Mouse (Mus musculus): ENCODE results near the gene Unc13b.

Unc13b gene

GRCm38 (mm10) chr4:43058753-43059654 is at the start of gene Unc13b:
Gene Unc13b (plus strand): TSS chr4:43058953.
- peak; percentile 91 for DNase-seq

DNA sequence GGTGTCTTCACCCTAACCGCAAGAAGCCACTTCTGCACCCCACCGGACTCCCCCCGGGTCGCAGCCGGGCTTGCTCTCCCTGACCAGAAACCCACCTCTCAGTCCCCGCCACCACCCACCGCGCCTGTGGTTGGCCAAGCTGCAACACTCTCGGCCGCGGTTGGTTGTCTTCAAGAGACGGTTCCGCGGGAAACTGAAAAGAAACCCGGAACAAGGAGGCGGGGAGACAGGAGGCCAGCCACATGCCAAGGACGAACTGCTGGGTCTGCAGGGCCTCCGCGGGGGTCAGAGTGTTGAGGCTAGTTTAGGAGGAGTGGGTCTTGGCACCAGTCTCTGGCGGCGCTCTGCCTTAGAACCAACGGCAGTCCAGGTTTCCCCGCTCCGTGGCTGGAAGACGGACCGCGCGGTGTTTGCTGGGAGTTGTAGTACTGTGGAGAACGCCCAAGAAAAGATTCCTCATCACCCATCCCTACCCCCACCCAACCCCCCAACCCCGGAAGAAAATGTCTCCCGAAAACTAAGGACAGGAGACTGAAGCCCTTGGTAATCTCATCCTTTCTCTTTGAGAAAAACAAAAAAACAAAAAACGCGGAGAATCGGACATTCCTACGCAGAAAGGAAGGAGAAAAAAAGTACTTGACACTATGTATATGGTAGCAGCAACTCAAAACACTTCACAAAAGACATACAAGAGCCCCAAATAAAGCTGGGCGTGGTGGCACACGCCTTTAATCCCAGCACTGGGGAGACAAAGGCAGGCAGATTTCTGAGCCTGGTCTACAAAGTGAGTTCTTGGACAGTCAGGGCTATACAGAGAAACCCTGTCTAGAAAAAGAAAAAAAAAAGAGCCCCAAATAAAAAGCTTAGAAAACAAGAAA is 48.4 kb upstream of the Unc13b start, which contains the start of gene Fancg:
Gene Fancg, minus strand, starts transcription at position 346 of the 878 bp plus-strand sequence.
- peak; percentile 83 for DNase-seq

DNA sequence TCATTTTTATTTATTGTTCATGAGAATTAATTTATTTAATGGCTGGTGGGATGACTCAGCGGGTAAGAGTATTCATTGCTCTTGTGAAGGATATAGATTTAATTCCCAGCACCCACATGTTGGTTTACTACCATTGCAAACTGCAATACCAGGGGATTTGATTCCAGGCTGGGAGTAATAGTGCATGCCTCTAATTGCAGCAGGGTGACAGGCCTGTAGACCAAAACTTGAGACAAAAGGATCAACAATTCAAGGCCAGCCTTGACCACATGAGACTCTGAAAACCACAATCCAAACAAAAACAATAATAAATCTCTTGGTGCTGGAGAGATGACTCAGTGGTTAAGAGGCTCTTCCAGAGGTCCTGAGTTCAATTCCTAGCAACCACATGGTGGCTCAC is 46.7 kb upstream of the Unc13b start:
- no peak for DNase-seq

GRCm38 (mm10) chr4:43018156-43018555 is 40.6 kb upstream of the Unc13b start:
- no peak for DNase-seq

GRCm38 (mm10) chr4:43019176-43019575 is 39.6 kb upstream of the Unc13b start:
- DNase-seq = peak; percentile 15

DNA sequence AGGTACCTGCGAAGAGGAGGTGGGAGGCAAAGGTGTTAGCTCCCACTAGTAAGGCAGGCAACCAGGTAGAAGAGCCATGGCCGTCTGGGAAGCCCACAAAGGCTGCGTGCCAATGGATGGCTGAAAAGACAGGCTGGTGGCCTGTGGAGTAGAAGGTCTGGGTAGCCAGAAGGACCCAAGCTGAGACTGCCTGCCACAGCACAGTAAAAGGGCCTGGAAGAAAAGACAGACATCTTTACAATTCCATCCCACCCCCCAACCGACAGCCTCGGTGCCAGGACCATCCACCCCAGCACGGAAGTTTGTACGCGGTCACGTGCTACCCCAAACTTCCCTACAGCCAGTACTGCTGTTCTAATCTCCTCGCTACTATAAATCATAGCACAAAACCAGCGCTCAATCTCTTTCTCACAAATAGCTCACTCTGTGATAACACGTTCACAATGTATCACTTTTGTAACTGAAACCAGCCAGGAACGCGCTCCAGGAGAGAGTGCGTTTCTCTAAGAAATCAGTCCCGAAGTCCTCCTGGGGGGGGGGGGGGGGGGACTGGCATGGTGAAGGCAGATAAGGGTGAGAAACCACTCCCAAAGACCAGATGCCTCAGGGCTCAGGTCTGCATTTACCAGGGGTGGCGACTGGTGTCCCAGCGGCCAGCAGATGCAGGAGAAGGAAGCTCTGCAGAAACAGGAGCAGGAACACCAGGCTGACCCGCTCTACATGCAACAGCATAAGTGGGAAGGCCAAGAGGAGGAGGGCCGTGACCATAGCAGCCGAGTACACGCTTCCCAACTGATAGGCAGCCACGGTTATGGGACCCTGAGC is 38.9 kb upstream of the Unc13b start:
- DNase-seq = no peak

- no peak for DNase-seq
Observed at GRCm38 (mm10) chr4:43020876-43021275, 37.9 kb upstream of the Unc13b start.

DNA sequence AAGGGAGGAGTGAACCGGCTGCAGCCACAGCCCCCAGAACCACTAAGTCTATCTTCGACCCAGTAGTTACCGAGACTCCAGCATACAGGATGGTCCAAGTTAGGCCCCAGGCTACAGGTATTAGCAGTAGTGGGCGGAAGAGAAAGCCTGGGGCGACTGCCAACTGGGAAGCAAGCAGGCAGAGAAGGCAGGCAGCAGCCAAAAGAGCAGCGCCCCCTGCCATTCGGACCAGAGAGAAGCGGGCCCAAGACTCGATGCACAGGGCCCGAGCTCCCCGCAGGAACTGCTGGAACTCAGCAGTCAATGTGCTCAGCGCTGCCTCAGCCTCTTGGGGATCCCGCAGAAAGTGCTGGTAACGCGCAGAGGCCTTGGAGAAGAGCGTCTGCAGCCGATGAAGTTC is 37.4 kb upstream of the Unc13b start:
- DNase-seq = no peak

- peak; percentile 65 for DNase-seq
Observed at GRCm38 (mm10) chr4:43024673-43025072, 34.1 kb upstream of the Unc13b start.

DNA sequence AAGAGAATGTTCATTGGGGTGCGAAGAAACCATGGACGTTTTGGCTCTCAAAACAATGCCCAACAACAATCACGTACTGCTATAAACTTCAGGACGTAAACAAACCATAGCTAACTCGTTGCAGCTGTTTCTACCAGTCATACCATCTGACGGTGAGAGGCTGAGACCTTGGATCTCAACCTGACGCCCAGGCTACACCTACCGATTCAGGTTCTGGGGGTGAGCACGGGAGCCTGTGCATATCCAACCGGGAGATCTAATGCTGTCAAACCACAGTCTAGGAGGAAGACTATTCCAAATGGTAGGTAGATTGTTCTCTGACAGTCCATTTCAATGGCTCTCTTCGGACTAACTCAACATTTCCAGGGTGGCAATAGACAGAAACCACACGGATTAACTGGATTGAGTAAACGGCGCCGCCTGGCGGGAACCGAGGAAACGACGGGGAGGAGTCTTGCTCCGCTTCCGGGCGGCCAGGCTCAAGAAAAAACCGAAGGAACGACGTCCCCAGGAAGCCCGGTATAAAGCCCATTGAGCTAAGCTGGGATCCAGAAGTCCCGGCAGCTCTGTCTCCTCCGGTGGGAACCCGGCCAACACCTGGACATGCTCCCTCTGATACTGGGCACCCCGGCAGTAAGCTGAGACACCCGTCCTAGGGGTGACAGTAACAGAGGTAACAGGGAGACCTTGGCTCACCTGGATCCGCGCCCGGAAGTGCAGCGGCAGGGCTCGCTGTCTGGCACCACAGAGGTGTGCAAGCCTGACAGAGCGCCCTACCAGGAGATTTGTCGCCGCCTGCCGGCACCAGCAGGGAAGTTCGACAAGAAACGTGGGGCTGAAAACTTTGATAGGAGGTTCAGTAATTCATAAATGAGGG is 33.4 kb upstream of the Unc13b start, which contains the start of gene Pigo:
Gene Pigo, minus strand, starts transcription at position 736 of the 877 bp plus-strand sequence.
- peak; percentile 98 for DNase-seq

GRCm38 (mm10) chr4:43029121-43029520 is 29.6 kb upstream of the Unc13b start:
- DNase-seq = no peak

DNA sequence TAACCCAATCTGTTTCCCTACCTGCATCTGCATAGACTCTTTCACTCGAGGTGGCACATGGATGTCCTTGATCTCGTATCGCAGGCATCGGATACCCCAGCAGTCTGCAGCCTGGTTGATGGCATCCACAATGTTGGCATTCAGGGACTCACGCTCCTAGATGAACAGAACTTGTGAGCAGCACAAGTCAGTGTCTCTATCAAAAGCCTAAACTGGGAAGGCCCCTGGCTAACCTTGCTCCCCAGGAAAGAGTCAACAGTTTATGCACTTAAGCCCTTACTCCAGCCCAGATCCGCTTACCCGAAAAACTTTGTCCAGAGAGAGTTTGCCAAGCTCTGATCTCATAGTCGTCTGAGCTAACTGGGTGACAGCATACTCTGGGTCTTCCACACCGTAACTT is 29.0 kb upstream of the Unc13b start:
- DNase-seq = peak; percentile 31

DNA sequence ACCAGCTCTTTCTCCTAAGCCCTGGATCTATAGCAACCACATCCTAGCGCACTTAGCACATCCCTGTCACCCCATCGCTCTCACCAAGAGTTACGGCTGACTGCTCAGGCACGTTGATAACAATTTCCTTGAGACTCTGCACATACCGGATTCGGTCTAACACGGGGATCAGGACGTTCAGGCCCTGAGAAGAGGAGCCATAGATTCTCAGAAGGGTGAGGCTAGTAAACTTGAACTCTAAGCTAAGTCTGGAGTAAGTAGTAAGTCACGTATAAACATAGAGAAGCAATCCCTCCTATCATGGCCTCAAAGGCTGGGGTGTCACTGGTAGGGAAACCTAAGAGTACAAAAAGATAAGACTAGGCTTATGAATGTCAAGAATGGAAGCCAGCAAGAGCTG is 28.4 kb upstream of the Unc13b start:
- peak; percentile 30 for DNase-seq

DNA sequence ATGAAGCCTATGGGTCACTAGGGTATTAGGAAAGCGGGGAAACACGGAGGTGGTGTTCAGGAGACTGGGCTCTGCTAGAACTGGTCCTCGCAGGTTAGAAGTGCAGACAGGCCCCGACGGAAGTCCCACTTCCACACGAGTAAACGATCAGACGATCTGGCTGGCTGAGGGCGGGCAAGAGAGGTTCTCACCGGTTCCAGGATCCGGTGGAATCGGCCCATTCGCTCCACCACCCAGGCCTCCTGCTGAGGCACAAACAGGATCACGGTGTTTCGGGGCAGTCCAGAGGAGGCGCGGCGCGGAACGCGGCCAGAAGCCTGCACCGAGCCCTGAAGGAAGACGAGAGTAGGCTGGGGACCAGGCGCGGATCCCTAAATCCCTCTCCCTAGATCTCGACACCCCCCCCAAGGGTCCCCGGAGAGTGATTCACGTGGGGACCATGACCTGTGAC is 27.9 kb upstream of the Unc13b start:
- no peak for DNase-seq

GRCm38 (mm10) chr4:43031237-43031995 is 27.3 kb upstream of the Unc13b start, which contains the start of gene Stoml2:
Gene Stoml2 (minus strand): TSS chr4:43031710.
- peak; percentile 96 for DNase-seq

- DNase-seq = peak; percentile 38
Observed at GRCm38 (mm10) chr4:43032501-43032900, 26.3 kb upstream of the Unc13b start.

- peak; percentile 57 for DNase-seq
Observed at GRCm38 (mm10) chr4:43033481-43033880, 25.3 kb upstream of the Unc13b start.

- peak; percentile 45 for DNase-seq
Observed at GRCm38 (mm10) chr4:43035851-43036250, 22.9 kb upstream of the Unc13b start.

GRCm38 (mm10) chr4:43036356-43036755 is 22.4 kb upstream of the Unc13b start:
- peak; percentile 57 for DNase-seq

- DNase-seq = peak; percentile 26
Observed at GRCm38 (mm10) chr4:43037860-43038566, 20.7 kb upstream of the Unc13b start.
